Mouse (Mus musculus) left cerebral cortex, postnatal 10 days (tissue): ENCODE results near the gene Phlpp2. TPM values are rescaled to one million over a fixed set of nuclear protein-coding genes. Genes with fewer than 3 reads are reported as not detected.
A peak's percentile ranks its signal among the peaks of the same experiment; 100 is the strongest.
"Not testable (repeated sequence)": the region's sequence is repeated elsewhere in the genome, so short reads cannot be mapped to it uniquely, and the experiment has no call there.

Experiments
- DNase-seq, 2 experiments: peaks; one replicate each; pipeline ENCODE4 v3.0.0; 2021 to 2022; ENCODE audit warnings: low spot score in 2 of 2, mixed read lengths in 1 of 2; ENCODE audit errors: extremely low spot score in 1 of 2
- intact Hi-C: fragments of 180-260 bp; cut with DNase I; formaldehyde crosslinking; loops from one replicate; pipeline ENCODE4 v1.15.1; 2025
- total RNA-seq, 2 experiments: library from RNA; stranded (reverse); gene quantifications; 2 replicates each; pipeline ENCODE4 v1.2.3; 2021

The Phlpp2 gene
- total RNA-seq = 10 to 100 TPM; 29.5 to 29.8 TPM

- peak; percentile 87 to 96 for DNase-seq
- intact Hi-C loops = loop anchor here (5.0 kb wide), 1 partner anchor 34 kb away; no protein-coding TSS in a partner anchor
Measured at GRCm38 (mm10) chr8:109868003-109868679, at the start of gene Phlpp2. Phlpp2 (plus strand) TSS chr8:109868542.

DNA sequence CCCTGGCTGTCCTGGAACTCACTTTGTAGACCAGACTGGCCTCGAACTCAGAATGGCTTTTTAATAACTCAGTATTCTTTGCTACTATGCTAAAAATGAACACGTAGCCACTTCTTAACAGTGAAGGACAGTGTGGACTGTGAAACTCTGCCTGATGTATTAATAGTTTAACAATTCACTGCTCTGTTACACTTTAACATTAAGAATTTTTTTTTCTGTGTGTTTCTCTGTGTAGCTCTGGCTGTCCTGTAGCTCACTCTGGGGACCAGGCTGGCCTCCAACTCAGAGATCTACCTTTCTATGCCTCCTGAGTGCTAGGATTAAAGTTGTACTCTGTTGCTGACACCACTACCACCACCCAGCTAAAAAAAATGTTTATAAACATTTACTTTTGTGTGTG lies 44.8 kb upstream of the Phlpp2 start:
- intact Hi-C loops = no loop called here
- DNase-seq = no peak

GRCm38 (mm10) chr8:109839822-109840221 lies 28.5 kb upstream of the Phlpp2 start:
- DNase-seq = no peak
- intact Hi-C loops = no loop called here

- no peak for DNase-seq
- intact Hi-C loops = no loop called here
Measured at GRCm38 (mm10) chr8:109842468-109842867, 25.9 kb upstream of the Phlpp2 start.

GRCm38 (mm10) chr8:109847866-109848265 lies 20.5 kb upstream of the Phlpp2 start:
- no peak for DNase-seq
- intact Hi-C loops = no loop called here

GRCm38 (mm10) chr8:109848981-109849380 lies 19.4 kb upstream of the Phlpp2 start:
- DNase-seq = no peak
- intact Hi-C loops = no loop called here

DNA sequence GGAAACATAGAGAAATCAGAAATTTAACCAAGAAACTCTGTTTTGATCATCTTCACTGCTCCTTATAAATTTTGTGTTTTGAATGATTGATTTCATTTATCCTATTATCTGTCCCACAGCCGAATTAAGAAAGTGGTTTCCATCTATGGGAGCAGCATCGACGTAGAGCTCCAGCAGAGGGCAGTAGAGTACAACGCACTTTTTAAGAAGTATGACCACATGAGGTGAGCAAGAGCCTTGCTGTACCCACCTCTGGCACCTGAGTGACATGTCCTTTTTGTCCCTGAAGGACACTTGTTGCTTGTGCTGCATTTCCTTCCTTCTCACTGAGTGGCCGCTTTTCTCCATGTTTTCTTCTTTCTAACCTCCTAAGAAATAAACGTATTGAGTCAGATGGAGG lies 14.9 kb upstream of the Phlpp2 start:
- intact Hi-C loops = loop anchor here (5.0 kb wide), 1 partner anchor 64 kb away; no protein-coding TSS in a partner anchor
- peak; percentile 37 to 40 for DNase-seq

DNA sequence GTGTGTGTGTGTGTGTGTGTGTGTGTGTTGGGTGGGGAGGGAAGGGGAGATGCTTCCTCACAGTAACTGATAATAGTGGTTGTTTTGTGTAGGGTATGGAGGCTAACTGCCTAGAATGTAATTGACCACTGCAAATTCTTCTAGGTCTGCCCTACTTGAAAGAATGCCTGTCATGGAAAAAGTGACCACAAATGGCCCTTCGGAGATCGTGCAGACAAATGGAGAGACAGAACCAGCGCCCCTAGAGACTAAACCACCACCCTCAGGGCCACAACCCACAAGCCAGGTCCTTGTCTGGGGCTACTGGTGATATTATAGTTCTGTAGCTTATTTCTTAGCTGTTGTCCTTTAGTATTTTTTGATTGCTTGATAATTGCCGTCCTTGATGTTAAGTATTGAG lies 13.8 kb upstream of the Phlpp2 start:
- DNase-seq = no peak
- intact Hi-C loops = loop anchor here (5.0 kb wide), 1 partner anchor 63 kb away; no protein-coding TSS in a partner anchor

DNA sequence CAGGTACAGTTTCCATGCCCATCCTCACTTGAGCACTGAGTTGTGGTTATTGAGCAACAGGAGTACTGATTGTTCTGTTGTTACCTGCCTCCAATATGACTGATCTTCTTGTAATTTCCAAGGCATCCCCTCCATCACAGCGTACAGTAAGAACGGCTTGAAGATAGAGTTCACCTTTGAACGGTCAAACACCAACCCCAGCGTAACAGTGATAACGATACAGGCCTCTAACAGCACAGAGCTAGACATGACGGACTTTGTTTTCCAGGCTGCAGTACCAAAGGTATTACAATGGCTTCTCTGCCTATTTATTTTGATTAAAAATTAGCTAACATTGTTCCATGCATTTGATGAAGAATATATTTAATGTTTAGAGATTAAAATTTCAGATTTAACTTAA lies 12.9 kb upstream of the Phlpp2 start:
- no peak for DNase-seq
- intact Hi-C loops = no loop called here

DNA sequence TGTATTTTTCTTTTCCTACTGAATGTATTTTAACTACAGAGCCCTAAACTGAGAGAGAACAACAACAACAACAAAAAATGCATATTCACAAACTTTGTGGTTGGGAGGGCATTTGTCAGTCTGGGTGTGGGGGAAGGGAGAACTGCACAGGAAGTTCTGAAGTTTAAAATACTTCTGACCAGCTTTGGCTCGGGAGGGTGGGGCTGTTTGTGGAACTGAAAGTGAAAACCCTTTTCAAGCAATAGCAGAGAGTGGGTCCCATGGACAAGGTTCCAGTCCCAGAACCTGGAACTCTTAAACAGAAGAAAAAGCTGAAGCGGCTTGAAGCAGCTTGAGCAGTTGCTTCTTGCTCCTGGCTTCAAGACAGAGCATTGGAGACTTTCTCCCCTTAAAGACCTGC lies 4.9 kb upstream of the Phlpp2 start:
- DNase-seq = peak in 1 of 2 experiments; percentile 62
- intact Hi-C loops = no loop called here

- DNase-seq = no peak
- intact Hi-C loops = loop anchor here (5.0 kb wide), 1 partner anchor 38 kb away; no protein-coding TSS in a partner anchor
Measured at GRCm38 (mm10) chr8:109864798-109865197, 3.5 kb upstream of the Phlpp2 start.

DNA sequence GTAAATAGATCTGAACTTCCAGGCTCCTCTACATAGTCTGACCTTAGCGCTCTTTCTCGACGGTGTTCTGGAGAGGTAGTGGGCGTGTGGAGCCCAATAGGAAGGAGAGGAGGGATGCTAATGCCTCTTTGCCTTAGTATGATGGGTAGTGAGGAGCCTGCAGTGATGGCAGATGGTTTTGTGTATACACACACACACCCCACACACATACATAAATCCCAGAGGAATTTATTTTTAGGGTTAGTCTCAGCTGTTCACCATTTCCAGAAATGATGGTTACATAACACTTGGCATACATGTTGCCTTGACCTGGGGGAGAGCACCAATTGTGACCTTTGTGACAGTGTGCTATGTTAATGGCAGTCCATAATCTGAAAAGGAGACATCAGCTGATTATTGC lies 2.8 kb upstream of the Phlpp2 start:
- intact Hi-C loops = loop anchor here (5.0 kb wide), 1 partner anchor 37 kb away; no protein-coding TSS in a partner anchor
- no peak for DNase-seq

- intact Hi-C loops = loop anchor here (5.0 kb wide), 1 partner anchor 36 kb away; no protein-coding TSS in a partner anchor
- DNase-seq = no peak
Measured at GRCm38 (mm10) chr8:109866690-109867089, 1.7 kb upstream of the Phlpp2 start.

- intact Hi-C loops = loop anchor here (5.0 kb wide), 1 partner anchor 33 kb away; no protein-coding TSS in a partner anchor
- DNase-seq = peak in 1 of 2 experiments; percentile 64
Measured at GRCm38 (mm10) chr8:109868680-109869361, 479 bp downstream of the Phlpp2 start.

- DNase-seq = no peak
- intact Hi-C loops = no loop called here
Measured at GRCm38 (mm10) chr8:109871056-109871455, 2.7 kb downstream of the Phlpp2 start.

- DNase-seq, intact Hi-C loops: not testable (repeated sequence)
Measured at GRCm38 (mm10) chr8:109873800-109874199, 5.5 kb downstream of the Phlpp2 start.

DNA sequence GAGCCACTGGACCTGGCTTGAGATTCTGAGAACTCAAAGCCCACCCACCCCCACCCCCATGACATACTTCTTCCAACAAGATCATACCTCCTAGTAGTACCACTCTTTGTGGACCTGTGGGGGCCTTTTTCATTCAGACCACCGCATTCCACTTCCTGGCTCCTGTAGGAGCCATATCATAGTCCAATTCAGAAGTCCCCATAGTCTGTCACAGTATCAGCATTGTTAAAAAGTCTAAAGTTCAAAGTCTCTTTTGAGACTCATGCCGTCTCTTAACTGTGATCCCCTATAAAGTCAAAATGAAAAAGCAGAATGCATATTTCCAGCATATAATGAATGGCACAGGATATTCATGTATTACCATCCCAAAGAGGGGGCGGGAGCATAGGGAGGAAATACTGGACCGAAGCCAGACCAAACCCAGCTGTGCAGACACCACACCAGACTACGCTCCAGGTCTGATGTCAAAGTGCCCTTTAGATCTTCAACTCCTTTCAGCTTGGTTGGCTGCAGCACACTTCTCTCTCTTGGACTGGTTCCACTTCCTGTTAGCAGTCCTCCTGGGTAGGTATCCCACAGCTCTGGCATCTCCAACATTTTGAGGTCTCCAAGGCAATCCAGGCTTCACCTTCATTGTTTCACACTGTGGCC lies 11.8 kb downstream of the Phlpp2 start:
- intact Hi-C loops = no loop called here
- no peak for DNase-seq

DNA sequence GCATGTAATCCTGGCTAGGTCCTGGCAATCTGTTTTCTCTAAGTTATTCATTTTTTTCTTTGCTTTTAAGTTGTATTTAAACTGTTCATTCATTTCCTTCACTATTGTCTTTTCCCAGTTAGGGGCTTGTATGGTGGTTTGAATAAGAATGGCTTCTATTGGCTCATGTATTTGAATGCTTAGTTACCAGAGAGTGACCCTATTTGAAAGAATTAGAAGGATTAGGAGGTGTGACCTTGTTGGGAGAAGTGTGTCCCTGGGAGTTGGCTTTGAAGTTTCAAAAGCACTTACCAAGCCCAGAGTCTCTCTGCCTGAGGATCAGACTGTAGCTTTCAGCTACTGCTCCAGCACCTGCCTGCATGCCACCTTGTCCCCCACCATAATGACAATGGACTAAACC lies 17.0 kb downstream of the Phlpp2 start:
- DNase-seq = no peak
- intact Hi-C loops = no loop called here

DNA sequence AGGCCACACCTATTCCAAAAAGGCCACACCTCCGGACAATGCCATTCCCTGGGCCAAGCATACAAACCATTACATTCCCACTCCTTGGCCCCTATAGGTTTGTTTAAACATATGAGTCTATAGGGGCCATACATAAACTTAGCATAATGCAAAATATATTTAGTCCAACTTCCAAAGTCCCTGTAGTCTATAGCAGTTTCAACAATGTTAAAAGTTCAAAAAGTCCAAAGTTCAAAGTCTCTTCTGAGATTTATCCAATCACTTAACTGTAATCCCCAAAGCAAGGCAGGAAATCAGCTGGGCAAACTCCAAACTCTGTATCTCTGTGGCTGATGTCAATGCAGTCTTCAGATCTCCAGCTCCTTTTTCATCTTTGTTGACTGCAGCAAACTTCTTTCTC lies 20.9 kb downstream of the Phlpp2 start:
- no peak for DNase-seq
- intact Hi-C loops = no loop called here
